Mouse (Mus musculus) 3134 (cell line): ENCODE data around the gene Mios.

ENCODE experiments used
- DNase-seq: peaks from one replicate; pipeline ENCODE4 v3.0.0-alpha.2; 2011; ENCODE audit warnings: low spot score; ENCODE audit not compliant: insufficient read length; ENCODE audit errors: extremely low read depth

The Mios gene

GRCm38 (mm10) chr6:8276431-8276830 lies 67.4 kb downstream of the Mios start:
- DNase-seq: no peak

GRCm38 (mm10) chr6:8278426-8279002 lies 69.5 kb downstream of the Mios start:
- no peak for DNase-seq

DNA sequence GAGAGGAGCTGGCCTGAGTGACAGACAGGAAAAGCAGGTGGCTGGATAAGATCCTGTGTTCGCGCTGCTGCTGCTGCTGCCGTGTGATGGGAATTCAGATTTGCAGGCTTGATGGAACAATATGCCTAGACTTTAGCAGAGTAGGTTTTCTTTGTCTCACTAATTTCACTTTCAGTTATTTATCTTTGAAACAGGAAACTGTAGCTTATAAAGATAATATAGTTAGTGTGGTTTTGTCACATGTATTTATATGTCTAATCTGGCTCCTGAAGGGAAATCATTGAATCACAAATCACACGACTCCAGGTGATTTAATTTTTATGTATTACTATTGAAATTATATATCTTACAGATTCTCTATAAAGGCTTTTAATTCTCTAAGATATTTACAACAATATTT lies 74.2 kb downstream of the Mios start:
- no peak for DNase-seq

DNA sequence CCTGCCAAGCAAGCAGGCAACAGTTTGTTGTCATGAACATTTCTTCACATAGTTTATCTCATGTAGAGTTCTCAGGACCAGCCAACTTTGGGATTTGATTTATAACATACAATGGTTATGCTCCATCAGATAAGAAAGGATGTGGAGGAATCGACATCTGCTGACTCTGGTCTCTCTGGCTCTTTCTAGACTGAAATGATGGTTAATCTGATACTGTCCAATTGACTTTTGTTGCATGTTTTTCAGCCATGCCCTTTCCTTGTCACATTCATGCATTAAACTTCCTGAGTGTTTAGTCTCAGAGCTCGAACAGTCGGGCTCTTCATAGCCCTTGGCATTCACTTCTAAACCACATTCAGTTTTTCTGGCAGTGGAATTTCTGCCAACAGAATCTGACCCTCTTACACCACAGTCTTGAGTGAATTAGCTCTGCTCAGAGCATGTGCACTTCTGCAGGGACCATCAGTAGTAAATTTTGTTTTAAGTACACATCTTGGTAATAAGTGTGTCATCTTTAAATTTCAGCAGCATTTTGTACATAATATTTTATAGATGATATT lies 76.5 kb downstream of the Mios start:
- DNase-seq: peak; percentile 56
